Mouse (Mus musculus): Measurements from ENCODE around the gene Nol3.

- TF ChIP-seq POLR2A (IDR thresholded peaks at IDR 0.05; ENCODE audit: extremely low read depth, insufficient read depth, low read length) (no peak), CTCF (IDR thresholded peaks at IDR 0.05; ENCODE audit: extremely low read depth, insufficient read depth, low read length) (no peak)
These were observed 38.3 kb upstream of the Nol3 start for GRCm38 (mm10) chr8:105237442-105238142.
